Mouse (Mus musculus) kidney, adult 8-10 months (tissue): ENCODE data around the gene Itga6.

Source experiments
- DNase-seq, 2 experiments: peaks; one replicate each; pipeline ENCODE4 v3.0.0; 2022

Gene Itga6

GRCm38 (mm10) chr2:71863531-71864173, 118.2 kb downstream of the Itga6 start:
- DNase-seq, result peak in 1 of 2 experiments; percentile 36

GRCm38 (mm10) chr2:71865022-71865421, 119.6 kb downstream of the Itga6 start:
- DNase-seq, result no peak

GRCm38 (mm10) chr2:71865935-71866334, 120.5 kb downstream of the Itga6 start:
- DNase-seq, result no peak

- no peak for DNase-seq
Measured at GRCm38 (mm10) chr2:71866565-71866964, 121.1 kb downstream of the Itga6 start.

GRCm38 (mm10) chr2:71867019-71867418, 121.6 kb downstream of the Itga6 start:
- no peak for DNase-seq

- DNase-seq, result peak; percentile 61 to 79
Measured at GRCm38 (mm10) chr2:71867480-71867879, 122.1 kb downstream of the Itga6 start.

GRCm38 (mm10) chr2:71868256-71868655, 122.8 kb downstream of the Itga6 start:
- no peak for DNase-seq

- DNase-seq, result no peak
Measured at GRCm38 (mm10) chr2:71872141-71872540, 126.7 kb downstream of the Itga6 start.

GRCm38 (mm10) chr2:71872801-71873443, 127.5 kb downstream of the Itga6 start, which contains the start of gene Pdk1:
Gene Pdk1, plus strand, starts transcription at chr2:71873224.
- peak; percentile 98 for DNase-seq

- peak; percentile 55 to 66 for DNase-seq
Measured at GRCm38 (mm10) chr2:71873474-71874322, 128.3 kb downstream of the Itga6 start.

GRCm38 (mm10) chr2:71874422-71874821, 129.0 kb downstream of the Itga6 start:
- DNase-seq, result no peak

- DNase-seq, result no peak
Measured at GRCm38 (mm10) chr2:71874836-71875235, 129.4 kb downstream of the Itga6 start.

- no peak for DNase-seq
Measured at GRCm38 (mm10) chr2:71877865-71878264, 132.4 kb downstream of the Itga6 start.

- no peak for DNase-seq
Measured at GRCm38 (mm10) chr2:71878441-71878840, 133.0 kb downstream of the Itga6 start.

- no peak for DNase-seq
Measured at GRCm38 (mm10) chr2:71878943-71879342, 133.5 kb downstream of the Itga6 start.

GRCm38 (mm10) chr2:71882914-71883651, 137.7 kb downstream of the Itga6 start:
- no peak for DNase-seq

- no peak for DNase-seq
Measured at GRCm38 (mm10) chr2:71887269-71887668, 141.9 kb downstream of the Itga6 start.

- no peak for DNase-seq
Measured at GRCm38 (mm10) chr2:71888437-71888836, 143.0 kb downstream of the Itga6 start.

GRCm38 (mm10) chr2:71891536-71891935, 146.1 kb downstream of the Itga6 start:
- no peak for DNase-seq

GRCm38 (mm10) chr2:71892741-71893349, 147.4 kb downstream of the Itga6 start:
- DNase-seq, result no peak

GRCm38 (mm10) chr2:71895596-71896286, 150.3 kb downstream of the Itga6 start:
- DNase-seq, result no peak

- no peak for DNase-seq
Measured at GRCm38 (mm10) chr2:71897420-71897819, 152.0 kb downstream of the Itga6 start.
